Mouse (Mus musculus) cerebellum, adult 11-12 months (tissue): ENCODE data around the gene Sec61a2.
A peak's percentile ranks its signal among the peaks of the same experiment; 100 is the strongest.

Experiments
- DNase-seq: peaks from one replicate; pipeline ENCODE4 v3.0.0; 2022

Sec61a2 gene

GRCm38 (mm10) chr2:5894843-5895570 is at the start of gene Sec61a2:
TSS of gene Sec61a2 (minus strand) at chr2:5895432.
- DNase-seq: peak; percentile 97

GRCm38 (mm10) chr2:5943071-5943470 is 47.8 kb upstream of the Sec61a2 start:
- DNase-seq: no peak

GRCm38 (mm10) chr2:5942416-5943032 is 47.3 kb upstream of the Sec61a2 start, which contains the start of gene Dhtkd1:
TSS of gene Dhtkd1 (minus strand) at chr2:5942792.
- DNase-seq: peak; percentile 62

GRCm38 (mm10) chr2:5941861-5942415 is 46.7 kb upstream of the Sec61a2 start:
- no peak for DNase-seq

- no peak for DNase-seq
Measured at GRCm38 (mm10) chr2:5940936-5941335, 45.7 kb upstream of the Sec61a2 start.

- no peak for DNase-seq
Measured at GRCm38 (mm10) chr2:5939911-5940310, 44.7 kb upstream of the Sec61a2 start.

GRCm38 (mm10) chr2:5939319-5939718 is 44.1 kb upstream of the Sec61a2 start:
- DNase-seq: no peak

GRCm38 (mm10) chr2:5936550-5936949 is 41.3 kb upstream of the Sec61a2 start:
- DNase-seq: no peak

GRCm38 (mm10) chr2:5936068-5936467 is 40.8 kb upstream of the Sec61a2 start:
- DNase-seq: no peak

GRCm38 (mm10) chr2:5934936-5935335 is 39.7 kb upstream of the Sec61a2 start:
- no peak for DNase-seq

GRCm38 (mm10) chr2:5931938-5932337 is 36.7 kb upstream of the Sec61a2 start:
- no peak for DNase-seq

- DNase-seq: no peak
Measured at GRCm38 (mm10) chr2:5930291-5931054, 35.2 kb upstream of the Sec61a2 start.

GRCm38 (mm10) chr2:5929793-5930192 is 34.6 kb upstream of the Sec61a2 start:
- DNase-seq: no peak

- no peak for DNase-seq
Measured at GRCm38 (mm10) chr2:5927481-5927880, 32.2 kb upstream of the Sec61a2 start.

GRCm38 (mm10) chr2:5923786-5924185 is 28.6 kb upstream of the Sec61a2 start:
- no peak for DNase-seq

GRCm38 (mm10) chr2:5922823-5923222 is 27.6 kb upstream of the Sec61a2 start:
- DNase-seq: no peak

GRCm38 (mm10) chr2:5911282-5911965 is 16.2 kb upstream of the Sec61a2 start:
- no peak for DNase-seq

- no peak for DNase-seq
Measured at GRCm38 (mm10) chr2:5906625-5907024, 11.4 kb upstream of the Sec61a2 start.

GRCm38 (mm10) chr2:5906092-5906491 is 10.9 kb upstream of the Sec61a2 start:
- peak; percentile 59 for DNase-seq

- no peak for DNase-seq
Measured at GRCm38 (mm10) chr2:5900145-5900544, 4.9 kb upstream of the Sec61a2 start.

- DNase-seq: no peak
Measured at GRCm38 (mm10) chr2:5894296-5894695, 936 bp downstream of the Sec61a2 start.

- DNase-seq: no peak
Measured at GRCm38 (mm10) chr2:5889412-5889811, 5.8 kb downstream of the Sec61a2 start.

GRCm38 (mm10) chr2:5888865-5889264 is 6.4 kb downstream of the Sec61a2 start:
- DNase-seq: no peak
